Mouse (Mus musculus) stomach, adult 2 months (tissue): ENCODE data around the gene Cdc37. TPM values are rescaled to one million over a fixed set of nuclear protein-coding genes. Genes with fewer than 3 reads are reported as not detected.

Experiments used
- polyA plus RNA-seq: library from polyadenylated mRNA; depleted of rRNA; stranded (reverse); fragments of >200 nt; gene quantifications from 2 replicates; pipeline ENCODE4 v1.2.3, GENCODE M21; 2012; rRNA removed

Gene Cdc37
- polyA plus RNA-seq: 19.9 and 23.4 TPM in 2 replicates

DNA sequence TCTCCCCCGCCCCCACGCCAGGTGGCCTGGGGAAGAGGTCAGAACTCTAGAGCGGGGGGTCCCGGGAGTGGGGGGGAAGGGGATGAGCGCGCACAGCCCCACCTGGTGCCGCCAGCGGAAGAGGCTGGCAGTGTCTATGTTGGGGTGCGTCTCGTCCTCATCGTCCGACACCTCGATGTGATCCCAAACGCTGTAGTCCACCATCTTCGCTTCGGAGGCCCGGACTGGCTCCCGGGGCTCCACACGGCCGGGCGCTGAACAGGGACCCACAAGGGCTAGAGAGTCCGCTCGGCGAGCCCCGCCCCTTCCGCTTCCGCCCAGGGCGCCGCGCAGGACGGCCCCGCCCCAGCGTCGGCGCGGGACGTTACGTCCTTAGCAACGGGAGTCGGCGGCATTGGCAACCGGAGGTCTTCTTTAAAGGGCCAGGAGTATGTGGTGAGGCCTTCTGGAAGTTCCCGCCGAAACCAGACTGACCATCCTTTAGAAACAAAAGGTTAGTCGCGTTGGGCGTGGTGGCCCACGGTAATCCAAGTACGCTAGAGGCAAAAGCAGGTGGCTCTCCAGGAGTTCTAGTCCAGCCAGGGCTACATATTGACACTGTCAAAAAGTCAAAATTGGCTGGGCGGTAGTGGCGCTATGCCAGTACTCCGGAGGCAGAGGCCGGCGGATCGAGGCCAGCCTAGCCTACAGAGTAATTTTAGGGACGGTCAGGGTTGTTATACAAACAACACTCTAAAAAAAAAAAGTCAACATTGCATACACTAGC, at the start of gene Cdc37:
Cdc37 (minus strand) TSS at position 329 of the 766 bp plus-strand sequence.

DNA sequence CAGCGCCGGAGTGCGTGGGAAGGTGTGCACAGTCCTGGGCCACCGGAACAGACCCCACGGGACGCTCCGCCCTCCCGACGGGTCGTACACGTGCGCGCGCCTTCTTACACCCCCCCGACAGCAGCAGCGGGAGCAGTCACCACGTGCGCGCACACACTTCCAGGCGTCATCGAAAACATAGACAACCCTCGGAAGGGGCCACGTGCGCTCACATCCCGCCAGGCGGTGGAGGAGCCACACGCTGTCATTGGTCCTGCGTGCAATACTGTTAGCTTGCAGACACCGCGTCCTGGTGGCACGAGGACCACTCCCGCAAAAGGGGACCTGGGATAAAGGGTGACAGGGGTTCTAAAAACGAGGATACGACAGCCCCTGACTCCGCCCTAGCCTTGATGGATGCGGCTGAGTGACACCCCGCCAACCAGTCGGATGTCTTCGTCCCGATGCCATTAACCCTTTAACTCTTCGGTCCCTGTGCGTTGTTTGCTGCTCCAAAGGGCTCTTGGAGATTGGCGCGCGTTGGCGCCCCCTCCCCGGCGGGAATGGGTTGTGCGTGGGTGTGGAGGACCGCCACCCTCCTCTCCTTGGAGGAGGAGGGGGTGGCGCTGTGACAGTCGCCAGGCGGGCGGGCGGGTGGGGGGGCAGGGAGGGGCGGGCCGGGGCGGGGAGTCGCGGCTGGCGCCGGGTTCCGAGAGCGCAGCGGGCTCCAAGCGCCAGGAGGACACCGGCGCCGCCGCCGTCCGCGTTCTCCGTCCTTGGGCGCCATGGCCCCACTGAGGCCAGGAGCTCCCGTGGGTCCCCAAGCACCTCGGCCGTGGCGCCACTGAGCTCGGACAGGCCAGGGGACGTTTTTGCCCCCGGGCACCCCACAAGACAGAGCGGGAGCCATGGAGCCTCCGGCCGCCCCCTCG, 15.5 kb upstream of the Cdc37 start, which contains the start of gene Pde4a:
Pde4a (plus strand) TSS at position 674 of the 911 bp plus-strand sequence.

DNA sequence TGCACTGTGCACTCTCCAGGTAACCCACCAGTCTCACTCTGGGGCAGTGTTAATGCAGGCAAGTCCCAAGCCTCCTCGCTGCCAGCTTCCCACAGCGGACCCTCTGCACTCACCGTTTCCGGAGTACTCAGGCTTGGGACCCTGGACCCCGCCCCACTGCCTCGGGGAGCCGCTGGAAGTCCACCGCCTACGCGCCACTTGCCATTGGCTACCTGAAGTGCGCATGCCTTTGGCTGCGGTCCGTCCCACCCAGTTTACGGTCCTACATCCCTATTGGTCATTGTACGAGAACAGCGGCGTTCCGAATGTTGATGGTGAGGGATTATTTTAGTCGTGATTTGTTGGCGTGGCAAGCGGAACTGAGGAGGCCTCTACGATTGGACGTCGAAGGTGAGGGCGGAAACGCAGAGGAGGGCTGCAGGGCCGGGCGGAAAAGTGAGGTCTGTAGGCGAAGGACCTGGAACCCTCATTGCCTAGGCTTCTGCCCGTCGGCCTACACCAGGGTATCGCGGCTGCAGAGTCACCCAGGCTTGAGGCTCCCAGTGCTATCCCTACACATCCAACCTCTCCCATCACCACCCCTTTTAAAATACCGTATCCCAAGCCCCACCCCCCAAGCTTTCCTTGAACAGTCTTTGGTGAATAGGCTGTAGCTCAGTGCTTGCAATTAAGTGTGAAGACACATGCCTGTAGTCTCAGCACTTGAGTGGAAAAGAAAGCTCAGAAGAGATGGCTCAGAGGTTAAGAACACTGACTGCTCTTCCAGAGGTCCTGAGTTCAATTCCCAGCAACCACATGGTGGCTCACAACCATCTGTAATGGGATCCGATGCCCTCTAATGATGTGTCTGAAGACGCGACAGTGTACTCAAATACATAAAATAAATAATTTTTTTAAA, 18.5 kb downstream of the Cdc37 start, which contains the start of gene Tyk2:
Tyk2 (minus strand) TSS at position 185 of the 898 bp plus-strand sequence.

DNA sequence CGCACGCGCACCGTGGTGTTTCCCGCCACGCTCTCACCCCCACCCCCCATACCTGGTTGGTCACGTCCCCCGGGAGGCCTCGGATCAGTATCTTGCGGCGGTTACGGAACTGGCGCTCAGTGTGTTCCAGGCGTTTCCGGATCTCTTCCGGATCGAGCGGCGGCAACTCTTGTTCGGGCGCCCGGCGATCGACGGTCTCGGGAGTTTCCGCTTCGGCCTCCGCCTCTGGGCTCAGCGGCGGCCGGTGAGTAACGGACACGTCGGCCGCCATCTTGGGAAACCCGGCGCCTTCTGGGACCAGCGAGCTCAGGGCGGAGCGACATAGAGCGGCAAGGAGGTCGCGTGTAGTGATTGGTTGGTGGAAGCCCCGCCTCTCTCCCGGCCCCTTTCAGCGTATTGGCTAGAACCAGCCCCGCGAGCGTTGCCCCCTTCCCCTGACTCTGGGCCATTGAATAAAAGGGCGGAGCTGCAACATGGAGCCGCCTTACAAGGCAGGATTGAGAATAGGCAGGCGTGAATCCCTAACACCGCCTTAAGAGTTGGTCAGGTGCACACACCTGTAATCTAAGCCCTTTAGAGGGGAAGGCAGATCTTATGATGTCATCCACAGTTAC, 58.0 kb downstream of the Cdc37 start, which contains the start of the genes Gm38431 and Raver1:
Gm38431 (minus strand) TSS at position 291 of the 614 bp plus-strand sequence.
Raver1 (minus strand) TSS at position 302 of the 614 bp plus-strand sequence.

Other genes with a start within 250 kb of the Cdc37 start
- gene Dnmt1, start 190.1 kb downstream of the Cdc37 start, polyA plus RNA-seq: 11.1 and 12.4 TPM in 2 replicates
- gene S1pr2, start 173.2 kb downstream of the Cdc37 start, polyA plus RNA-seq: 3.9 and 4.3 TPM in 2 replicates
- 76.8 and 86.2 TPM in 2 replicates for gene Mrpl4, start 147.2 kb downstream of the Cdc37 start, polyA plus RNA-seq
- gene Icam1, start 134.0 kb downstream of the Cdc37 start, polyA plus RNA-seq: 3.9 and 4.4 TPM in 2 replicates
- gene Icam4, start 120.6 kb downstream of the Cdc37 start, polyA plus RNA-seq: 0.21 and 0.30 TPM in 2 replicates
- gene Icam5, start 117.9 kb downstream of the Cdc37 start, polyA plus RNA-seq: 0.21 and 0.48 TPM in 2 replicates
- 0.12 and 1.0 TPM in 2 replicates for gene Zglp1, start 82.9 kb downstream of the Cdc37 start, polyA plus RNA-seq
- 0.09 TPM in 1 of 2 replicates, not detected in the other for gene Gm49373, start 76.9 kb downstream of the Cdc37 start, polyA plus RNA-seq
- 22.8 and 51.6 TPM in 2 replicates for gene Fdx1l, start 76.4 kb downstream of the Cdc37 start, polyA plus RNA-seq
- 6.2 and 11.8 TPM in 2 replicates for gene Gm38431, start 58.0 kb downstream of the Cdc37 start, polyA plus RNA-seq
- gene Raver1, start 58.0 kb downstream of the Cdc37 start, polyA plus RNA-seq: 31.9 and 36.1 TPM in 2 replicates
- gene Tyk2, start 18.7 kb downstream of the Cdc37 start, polyA plus RNA-seq: 12.0 and 13.6 TPM in 2 replicates
- 4.6 and 5.4 TPM in 2 replicates for gene Pde4a, start 15.7 kb upstream of the Cdc37 start, polyA plus RNA-seq
- 42.1 and 51.8 TPM in 2 replicates for gene Keap1, start 89.4 kb upstream of the Cdc37 start, polyA plus RNA-seq
- gene S1pr5, start 98.5 kb upstream of the Cdc37 start, polyA plus RNA-seq: 9.1 and 21.3 TPM in 2 replicates
- gene Atg4d, start 115.3 kb upstream of the Cdc37 start, polyA plus RNA-seq: 33.3 and 62.7 TPM in 2 replicates
- gene Kri1, start 138.0 kb upstream of the Cdc37 start, polyA plus RNA-seq: 7.5 and 7.9 TPM in 2 replicates
- 12.6 and 18.9 TPM in 2 replicates for gene Cdkn2d, start 141.4 kb upstream of the Cdc37 start, polyA plus RNA-seq
- gene Ap1m2, start 162.4 kb upstream of the Cdc37 start, polyA plus RNA-seq: 30.6 and 32.9 TPM in 2 replicates
- gene Slc44a2, start 170.7 kb upstream of the Cdc37 start, polyA plus RNA-seq: 33.9 and 44.4 TPM in 2 replicates
- gene Ilf3, start 217.9 kb upstream of the Cdc37 start, polyA plus RNA-seq: 12.5 and 13.0 TPM in 2 replicates